Mouse (Mus musculus): Measurements from ENCODE around the gene Atg5.

The Atg5 gene

DNA sequence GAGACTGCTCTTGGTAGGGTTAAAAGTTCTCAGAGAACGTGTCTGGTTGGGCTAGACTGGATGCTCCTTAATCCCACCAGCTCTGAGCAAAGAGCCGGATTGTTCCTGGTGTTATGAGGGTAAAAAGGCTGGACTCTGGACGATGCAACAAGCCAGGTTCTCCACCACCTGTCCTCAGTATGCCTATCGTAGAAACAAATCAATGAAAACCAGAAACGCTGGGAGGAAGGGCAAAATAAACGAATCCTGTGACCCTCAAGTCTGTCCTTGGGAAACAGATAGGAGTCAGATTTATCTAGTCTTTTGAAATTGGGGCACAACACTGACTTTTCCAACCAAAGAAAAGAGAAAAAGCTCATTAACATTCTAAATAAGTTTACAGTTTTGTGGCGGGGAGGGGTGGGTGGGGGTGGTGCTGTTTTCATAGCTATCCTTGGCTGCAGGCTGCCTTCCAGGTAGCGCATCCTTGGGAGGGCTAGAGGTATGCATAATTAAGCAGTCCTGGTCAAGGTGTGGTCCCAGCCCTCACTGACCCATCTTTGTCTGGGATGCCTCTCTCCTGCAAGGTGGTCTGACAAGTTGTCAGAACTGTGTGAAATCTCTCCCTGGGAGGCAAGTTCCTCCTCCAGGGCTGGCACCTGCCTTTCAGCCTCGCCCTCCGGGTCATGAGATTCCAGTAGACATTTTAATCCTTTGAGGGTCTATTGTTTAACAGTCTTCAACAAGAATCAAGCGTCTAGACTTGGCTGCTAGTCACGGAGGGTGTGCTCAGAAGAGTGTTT is 123.5 kb downstream of the Atg5 start:
- no peak for DNase-seq (ENCODE audit: low spot score)

DNA sequence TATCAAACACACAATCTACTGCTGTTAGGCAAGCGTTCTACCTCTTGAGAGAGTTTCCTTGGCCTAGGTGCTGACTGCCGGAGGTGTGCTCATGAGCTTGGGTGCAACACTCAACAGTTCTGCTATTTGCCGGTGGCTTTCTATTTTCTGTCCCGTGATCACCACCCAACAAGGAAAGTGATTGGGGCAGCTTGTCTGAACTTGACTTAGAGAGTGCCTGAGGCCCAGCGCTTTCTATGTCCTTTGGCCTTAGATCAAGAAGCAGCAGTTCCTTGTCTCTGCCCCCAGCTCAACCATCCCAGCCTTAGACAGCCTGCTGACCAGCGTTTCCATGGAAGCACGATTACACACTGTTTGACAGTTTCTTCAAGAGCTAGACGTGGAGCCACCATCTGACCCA is 124.7 kb downstream of the Atg5 start:
- no peak for DNase-seq (ENCODE audit: low spot score)

DNA sequence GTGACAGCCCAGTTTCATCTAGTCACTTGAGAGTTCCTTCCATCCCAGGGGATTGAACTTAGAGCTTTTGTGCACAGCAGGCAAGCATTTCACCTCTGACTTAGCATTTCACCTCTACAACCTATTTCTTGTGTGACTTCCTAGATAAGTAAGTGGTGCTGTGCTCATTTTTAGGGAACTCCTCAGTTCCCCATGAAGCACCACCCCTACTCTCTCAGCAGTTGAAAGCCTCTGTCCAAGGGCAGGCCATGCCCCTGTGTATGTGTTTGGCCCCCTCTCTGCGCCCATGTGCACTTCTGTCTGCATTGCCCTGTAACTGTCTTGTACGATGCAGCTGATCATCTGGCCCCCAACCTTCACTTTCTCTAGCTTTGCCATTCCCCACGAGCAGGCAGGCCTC is 132.0 kb downstream of the Atg5 start:
- no peak for DNase-seq (ENCODE audit: low spot score)

DNA sequence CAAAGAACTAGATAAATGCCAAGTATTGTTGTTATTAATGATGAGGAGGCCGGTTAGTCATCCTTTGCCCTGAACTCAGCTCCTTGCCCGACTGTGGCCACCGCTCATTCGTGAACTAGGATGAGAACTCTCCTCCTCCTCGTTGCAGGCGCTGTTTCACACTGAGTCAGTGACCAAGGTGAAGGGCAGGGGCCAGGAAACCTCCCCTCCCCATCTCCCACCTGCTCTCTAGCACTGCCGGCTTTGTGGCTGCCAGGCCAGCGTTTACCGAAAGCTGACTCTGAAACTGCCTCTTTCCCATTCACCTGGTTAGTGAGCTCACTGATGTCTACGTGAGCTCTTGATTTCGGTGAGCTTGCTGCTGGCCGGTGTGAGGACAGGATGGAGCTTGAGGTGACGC is 132.4 kb downstream of the Atg5 start:
- no peak for DNase-seq (ENCODE audit: low spot score)

DNA sequence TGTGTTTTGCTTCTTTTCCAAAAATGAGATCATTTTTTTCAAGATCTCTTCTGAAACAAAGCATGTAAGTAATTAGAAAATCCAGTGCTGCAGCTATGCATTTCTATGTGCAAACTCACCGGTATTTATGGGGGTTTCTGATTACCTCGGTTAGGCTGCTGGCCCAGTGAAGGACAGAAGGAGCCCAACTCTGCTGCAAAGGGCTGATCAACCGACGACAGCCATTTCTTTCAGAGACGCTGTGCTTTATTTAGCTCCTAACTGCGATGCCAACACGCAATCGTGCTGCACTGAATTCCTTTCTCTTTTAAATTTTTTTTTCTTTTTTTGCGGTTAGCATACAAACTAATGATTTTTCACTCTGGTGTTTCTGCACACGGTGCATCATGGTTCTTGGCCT is 133.4 kb downstream of the Atg5 start:
- no peak for DNase-seq (ENCODE audit: low spot score)

DNA sequence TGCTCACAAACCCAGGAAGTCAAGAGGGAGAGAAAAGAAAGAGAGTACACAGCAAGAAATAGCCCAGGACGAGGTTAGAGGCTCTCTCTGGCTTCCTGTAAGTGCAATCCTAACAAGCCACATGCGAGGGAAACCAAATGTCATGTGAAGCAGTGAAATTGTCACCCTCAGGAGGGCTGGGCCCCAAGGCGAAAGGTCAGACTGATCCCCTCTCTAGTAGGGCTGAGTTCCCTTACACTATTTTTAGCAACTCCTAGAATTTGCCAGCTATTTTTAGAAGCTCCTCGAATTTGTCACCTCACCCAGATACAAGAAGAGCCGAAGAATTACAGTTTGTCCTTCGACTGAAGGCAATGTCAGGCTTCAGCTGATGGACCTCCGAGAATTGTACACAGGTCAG is 135.3 kb downstream of the Atg5 start:
- no peak for DNase-seq (ENCODE audit: low spot score)

DNA sequence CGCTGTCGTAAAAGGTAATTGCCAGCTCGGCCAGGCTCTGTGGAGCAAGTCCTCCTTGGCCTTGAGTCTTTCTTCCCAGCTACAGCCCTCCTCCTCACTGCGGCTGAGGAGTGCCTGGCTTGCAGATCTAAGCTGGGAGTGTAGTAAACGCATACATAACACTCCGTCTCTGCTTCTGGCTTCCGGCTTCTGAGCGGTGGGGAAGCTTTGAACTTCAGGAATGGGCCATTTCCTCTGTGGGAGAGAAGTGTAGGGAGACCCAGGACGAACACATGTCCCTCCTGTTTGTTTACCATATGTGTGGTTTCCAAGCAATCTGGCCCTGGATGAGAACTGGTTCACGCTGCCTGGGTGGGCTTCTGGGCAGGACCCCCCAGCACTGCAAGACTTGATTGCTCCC is 140.9 kb downstream of the Atg5 start:
- DNase-seq (ENCODE audit: low spot score): peak; percentile 14

DNA sequence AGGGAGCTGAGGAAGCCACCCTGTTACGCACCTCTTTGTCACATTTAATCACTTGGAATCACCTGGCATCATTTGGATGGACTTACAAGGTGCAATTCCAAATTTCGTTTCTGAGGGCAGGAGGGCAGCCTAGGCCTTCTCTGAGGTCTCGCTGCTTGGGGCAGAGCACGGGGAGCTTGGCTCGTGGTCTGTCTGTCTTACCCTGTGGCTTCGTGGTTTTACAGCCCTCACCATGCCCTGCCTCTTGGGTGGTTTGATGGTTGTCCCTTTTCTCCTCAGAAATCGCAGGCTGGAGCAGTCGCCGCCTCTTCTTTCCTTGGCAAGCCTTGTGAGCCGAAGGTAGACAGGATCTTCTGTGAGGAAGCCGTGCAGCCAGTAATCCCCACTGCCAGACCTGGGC is 141.8 kb downstream of the Atg5 start:
- no peak for DNase-seq (ENCODE audit: low spot score)

Data from yolk sac, embryonic 10.5 days (tissue).